Mouse (Mus musculus): ENCODE results near the gene Vgll4. TPM values are rescaled to one million over a fixed set of nuclear protein-coding genes. Genes with fewer than 3 reads are reported as not detected.

Gene Vgll4
- total RNA-seq, 2 experiments from 2014 or later = 55.3 to 62.5 TPM

- no peak for DNase-seq (ENCODE audit: low spot score in 2 of 2)
Measured at GRCm38 (mm10) chr6:114849787-114850186, 120.0 kb downstream of the Vgll4 start.

GRCm38 (mm10) chr6:114848761-114849160 lies 121.0 kb downstream of the Vgll4 start:
- DNase-seq (ENCODE audit: low spot score in 2 of 2) = no peak

- no peak for DNase-seq (ENCODE audit: low spot score in 2 of 2)
Measured at GRCm38 (mm10) chr6:114847582-114848174, 122.1 kb downstream of the Vgll4 start.

GRCm38 (mm10) chr6:114846153-114846772 lies 123.5 kb downstream of the Vgll4 start:
- DNase-seq (ENCODE audit: low spot score in 2 of 2) = no peak

- no peak for DNase-seq (ENCODE audit: low spot score in 2 of 2)
Measured at GRCm38 (mm10) chr6:114842863-114843262, 126.9 kb downstream of the Vgll4 start.

GRCm38 (mm10) chr6:114842131-114842530 lies 127.7 kb downstream of the Vgll4 start:
- no peak for DNase-seq (ENCODE audit: low spot score in 2 of 2)

GRCm38 (mm10) chr6:114840012-114840411 lies 129.8 kb downstream of the Vgll4 start:
- no peak for DNase-seq (ENCODE audit: low spot score in 2 of 2)

- no peak for DNase-seq (ENCODE audit: low spot score in 2 of 2)
Measured at GRCm38 (mm10) chr6:114838872-114839271, 130.9 kb downstream of the Vgll4 start.

- no peak for DNase-seq (ENCODE audit: low spot score in 2 of 2)
Measured at GRCm38 (mm10) chr6:114836433-114836832, 133.4 kb downstream of the Vgll4 start.

- no peak for DNase-seq (ENCODE audit: low spot score in 2 of 2)
Measured at GRCm38 (mm10) chr6:114835752-114836151, 134.0 kb downstream of the Vgll4 start.

GRCm38 (mm10) chr6:114835344-114835743 lies 134.4 kb downstream of the Vgll4 start:
- DNase-seq (ENCODE audit: low spot score in 2 of 2) = no peak

- DNase-seq (ENCODE audit: low spot score in 2 of 2) = no peak
Measured at GRCm38 (mm10) chr6:114833791-114834346, 135.9 kb downstream of the Vgll4 start.

GRCm38 (mm10) chr6:114833058-114833685 lies 136.6 kb downstream of the Vgll4 start:
- DNase-seq (ENCODE audit: low spot score in 2 of 2) = no peak

GRCm38 (mm10) chr6:114831807-114832206 lies 138.0 kb downstream of the Vgll4 start:
- no peak for DNase-seq (ENCODE audit: low spot score in 2 of 2)

GRCm38 (mm10) chr6:114829660-114830438 lies 139.9 kb downstream of the Vgll4 start:
- DNase-seq (ENCODE audit: low spot score in 2 of 2) = no peak

- no peak for DNase-seq (ENCODE audit: low spot score in 2 of 2)
Measured at GRCm38 (mm10) chr6:114826889-114827288, 142.9 kb downstream of the Vgll4 start.

GRCm38 (mm10) chr6:114821646-114822045 lies 148.1 kb downstream of the Vgll4 start:
- DNase-seq (ENCODE audit: low spot score in 2 of 2) = no peak

- DNase-seq (ENCODE audit: low spot score in 2 of 2) = no peak
Measured at GRCm38 (mm10) chr6:114819971-114820481, 149.8 kb downstream of the Vgll4 start.

GRCm38 (mm10) chr6:114818471-114818870 lies 151.3 kb downstream of the Vgll4 start:
- DNase-seq (ENCODE audit: low spot score in 2 of 2) = no peak

GRCm38 (mm10) chr6:114817948-114818347 lies 151.8 kb downstream of the Vgll4 start:
- peak in 1 of 2 experiments; percentile 13 for DNase-seq (ENCODE audit: low spot score in 2 of 2)
